22 mouse cellular contexts compared by ENCODE assay signal in the genomic region with DNA sequence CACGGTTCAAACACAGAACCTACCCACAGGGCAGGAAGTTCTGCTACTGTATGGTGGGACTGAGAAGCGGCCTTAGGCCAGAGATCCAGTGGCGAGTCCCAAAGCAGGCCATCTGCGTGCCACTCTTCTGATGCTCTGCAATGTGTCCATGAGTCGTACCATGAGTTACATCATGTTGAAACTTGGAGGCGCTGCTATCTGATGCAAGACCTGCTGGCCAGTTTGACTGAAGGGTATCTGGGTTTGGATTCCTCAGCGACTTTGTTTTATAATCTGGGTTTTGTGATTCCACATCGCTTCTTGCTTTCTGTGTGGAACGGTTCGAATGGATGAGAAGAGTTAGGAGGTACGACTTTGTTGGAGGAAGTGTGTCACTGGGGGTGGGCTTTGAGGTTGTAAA. TPM values are rescaled to one million over a fixed set of nuclear protein-coding genes. Genes with fewer than 3 reads are reported as not detected.
A peak's percentile ranks its signal among the peaks of the same experiment; 100 is the strongest.
DNase-seq lines count a peak whose midpoint lies in the region; ATAC-seq and TF ChIP-seq lines count a peak whose summit lies in the region.
"Had no signal": no experiment of that assay in that cellular context is flagged by ENCODE, and none has a peak within 500 bp of the region (broad histone marks: within the 10 kb centered on the region; RNA-seq: fewer than 3 reads in every experiment).

No protein-coding gene starts in this region.

- no peaks in the 10 kb centered on the region for H3K36me3 ChIP-seq in midbrain, embryonic 11.5 days (ENCODE audit: control insufficient read depth, insufficient read depth, low read length)
- no peaks in the 10 kb centered on the region for H3K36me3 ChIP-seq in midbrain, embryonic 16.5 days (ENCODE audit: control insufficient read depth, insufficient read depth, low read length)
- peaks cover 10% of the 10 kb centered on the region; the same call in 1 of the 2 replicates for H3K36me3 ChIP-seq in lung, postnatal 0 days (ENCODE audit: insufficient read depth, low read length)
- H3K36me3 ChIP-seq: hindbrain, embryonic 13.5 days; intestine, embryonic 15.5 days had no signal

- no peak for ATAC-seq in midbrain, embryonic 11.5 days (ENCODE audit: low FRiP score)
- ATAC-seq in midbrain, embryonic 16.5 days, result no peak
- ATAC-seq in granulocyte monocyte progenitor cell, adult 5-6 weeks (replicated peaks; ENCODE audit: poor library complexity, severe bottlenecking), result peak; percentile 72
- ATAC-seq in lung, postnatal 0 days, result no peak; the same call in 1 of the 2 replicates
- ATAC-seq: forebrain, embryonic 13.5 days; forebrain, postnatal 0 days; hindbrain, postnatal 0 days; intestine, embryonic 15.5 days had no signal

- TF ChIP-seq CTCF in lung, postnatal 0 days (IDR thresholded peaks at IDR 0.05), result no peak

- H3K27ac ChIP-seq in midbrain, embryonic 11.5 days (ENCODE audit: low read depth, low read length), result no peak overlapping the region
- no peak overlapping the region for H3K27ac ChIP-seq in midbrain, embryonic 16.5 days (ENCODE audit: low read length)
- H3K27ac ChIP-seq in lung, postnatal 0 days (ENCODE audit: low read length), result no peak overlapping the region
- H3K27ac ChIP-seq: embryonic facial prominence, embryonic 10.5 days; forebrain, embryonic 13.5 days; heart, embryonic 15.5 days; hindbrain, embryonic 13.5 days; hindbrain, postnatal 0 days; intestine, embryonic 15.5 days had no signal

- H3K4me1 ChIP-seq in midbrain, embryonic 11.5 days (ENCODE audit: control insufficient read depth, insufficient read depth, low read length), result no peaks in the 10 kb centered on the region
- H3K4me1 ChIP-seq in midbrain, embryonic 16.5 days (ENCODE audit: control insufficient read depth, insufficient read depth, low read length), result no peaks in the 10 kb centered on the region
- no peaks in the 10 kb centered on the region for H3K4me1 ChIP-seq in lung, postnatal 0 days (ENCODE audit: insufficient read depth, low read depth, low read length)
- H3K4me1 ChIP-seq: embryonic facial prominence, embryonic 10.5 days; forebrain, embryonic 13.5 days; hindbrain, embryonic 13.5 days had no signal

- H3K4me3 ChIP-seq in midbrain, embryonic 11.5 days (ENCODE audit: low read depth, low read length), result no peak overlapping the region
- no peak overlapping the region for H3K4me3 ChIP-seq in midbrain, embryonic 16.5 days (ENCODE audit: low read depth, low read length)
- H3K4me3 ChIP-seq in lung, postnatal 0 days (ENCODE audit: low read depth, low read length), result no peak overlapping the region
- H3K4me3 ChIP-seq: embryonic facial prominence, embryonic 10.5 days; forebrain, embryonic 13.5 days; heart, embryonic 15.5 days; hindbrain, embryonic 13.5 days; intestine, embryonic 15.5 days had no signal

- no peak overlapping the region for H3K9ac ChIP-seq in midbrain, embryonic 11.5 days (ENCODE audit: low read length)
- no peak overlapping the region for H3K9ac ChIP-seq in midbrain, embryonic 16.5 days (ENCODE audit: low read depth, low read length)
- H3K9ac ChIP-seq in lung, postnatal 0 days (replicated peaks; ENCODE audit: low read depth), result no peak overlapping the region
- H3K9ac ChIP-seq: forebrain, embryonic 13.5 days; forebrain, postnatal 0 days; heart, embryonic 15.5 days; hindbrain, embryonic 13.5 days; intestine, embryonic 15.5 days had no signal

- H3K27me3 ChIP-seq in midbrain, embryonic 11.5 days (ENCODE audit: control insufficient read depth, insufficient read depth, low read length), result no peaks in the 10 kb centered on the region
- no peaks in the 10 kb centered on the region for H3K27me3 ChIP-seq in midbrain, embryonic 16.5 days (ENCODE audit: control insufficient read depth, insufficient read depth, low read depth, low read length)
- no peaks in the 10 kb centered on the region for H3K27me3 ChIP-seq in lung, postnatal 0 days (replicated peaks; ENCODE audit: insufficient read depth, low read length)
- H3K27me3 ChIP-seq: forebrain, embryonic 13.5 days; heart, embryonic 15.5 days; hindbrain, embryonic 13.5 days; intestine, embryonic 15.5 days had no signal

- 89% methylated on average over 11 of the region's 11 CpGs for WGBS in midbrain, embryonic 11.5 days
- WGBS in midbrain, embryonic 16.5 days, result 93% methylated on average over 11 of the region's 11 CpGs
- WGBS in lung, postnatal 0 days, result 84% methylated on average over 11 of the region's 11 CpGs

- H3K4me2 ChIP-seq in midbrain, embryonic 11.5 days, result no peak overlapping the region
- H3K4me2 ChIP-seq in midbrain, embryonic 16.5 days (ENCODE audit: low read length), result no peak overlapping the region
- no peak overlapping the region for H3K4me2 ChIP-seq in lung, postnatal 0 days (replicated peaks; ENCODE audit: low read depth, low read length)
- H3K4me2 ChIP-seq: forebrain, embryonic 13.5 days; heart, embryonic 11.5 days; heart, embryonic 15.5 days; hindbrain, embryonic 13.5 days; intestine, embryonic 15.5 days had no signal

- no peak for TF ChIP-seq EP300 in lung, postnatal 0 days (IDR thresholded peaks at IDR 0.05)

- peak; percentile 24 for DNase-seq in adrenal gland, postnatal 14 days
- no peak for DNase-seq in adrenal gland, adult 2 months
- peak; percentile 69 for DNase-seq in midbrain, embryonic 11.5 days (ENCODE audit: low spot score, missing footprints)
- DNase-seq in heart, adult 18-20 months, result no peak
- DNase-seq in lung, postnatal 0 days (ENCODE audit: low spot score), result no peak
- DNase-seq: adrenal gland, postnatal 10 days; cerebellum, adult 2 months; cerebellum, postnatal 10 days; forebrain, postnatal 0 days; gastrocnemius, postnatal 14 days; heart, postnatal 14 days had no signal

- no peaks in the 10 kb centered on the region for H3K9me3 ChIP-seq in midbrain, embryonic 11.5 days (ENCODE audit: control insufficient read depth, low read length)
- no peaks in the 10 kb centered on the region for H3K9me3 ChIP-seq in midbrain, embryonic 16.5 days (replicated peaks; ENCODE audit: control insufficient read depth, low read length, poor library complexity, severe bottlenecking)
- no peaks in the 10 kb centered on the region for H3K9me3 ChIP-seq in lung, postnatal 0 days (ENCODE audit: low read length)
- H3K9me3 ChIP-seq: embryonic facial prominence, embryonic 10.5 days; forebrain, embryonic 13.5 days; heart, embryonic 15.5 days; hindbrain, embryonic 13.5 days; intestine, embryonic 15.5 days had no signal

RNA-seq across cellular contexts. Expression of gene Gtf2a1l, which starts 23.2 kb away (rescaled TPM):
- not detected in 2 replicates for total RNA-seq in adrenal gland, postnatal 14 days (2021)
- under 1 TPM in 1 of 2 experiments, not detected in 1; 0.17 TPM for total RNA-seq in adrenal gland, adult 2 months (2021)
- not detected in 2 replicates for polyA plus RNA-seq in adrenal gland, adult 2 months (2012; rRNA removed)
- 0.33 TPM in 1 of 2 replicates, not detected in the other for polyA plus RNA-seq in midbrain, embryonic 11.5 days (2014; fragmentation: Nextera tagmentation; extraction: Ambion mirVana)
- polyA plus RNA-seq in midbrain, embryonic 16.5 days (2015; fragmentation: Nextera tagmentation; extraction: Ambion mirVana), result 0.39 and 0.49 TPM in 2 replicates
- not detected in 2 replicates for total RNA-seq in granulocyte monocyte progenitor cell, adult 5-6 weeks (2014; fragmentation: Nextera tagmentation)
- total RNA-seq in granulocyte monocyte progenitor cell, adult 5-6 weeks (2017), result not detected in 2 replicates
- not detected for total RNA-seq in heart, adult 18-20 months (2021)
- polyA plus RNA-seq in lung, postnatal 0 days (2015; fragmentation: Nextera tagmentation; extraction: Ambion mirVana), result 0.15 TPM in 1 of 2 replicates, not detected in the other
- total RNA-seq: adrenal gland, postnatal 10 days; gastrocnemius, adult 18-20 months; gastrocnemius, postnatal 14 days; heart, postnatal 14 days; hematopoietic stem cell, adult 5-6 weeks; hindbrain, postnatal 0 days had no signal

RNA-seq across cellular contexts. Expression of gene Ston1, which starts 47.8 kb away (rescaled TPM):
- 28.0 and 31.0 TPM in 2 replicates for total RNA-seq in adrenal gland, postnatal 14 days (2021)
- 10 to 100 TPM; 39.0 to 46.7 TPM for total RNA-seq in adrenal gland, adult 2 months (2021)
- 7.8 and 13.6 TPM in 2 replicates for polyA plus RNA-seq in adrenal gland, adult 2 months (2012; rRNA removed)
- 2.7 and 2.9 TPM in 2 replicates for polyA plus RNA-seq in midbrain, embryonic 11.5 days (2014; fragmentation: Nextera tagmentation; extraction: Ambion mirVana)
- 1.0 and 1.7 TPM in 2 replicates for polyA plus RNA-seq in midbrain, embryonic 16.5 days (2015; fragmentation: Nextera tagmentation; extraction: Ambion mirVana)
- total RNA-seq in granulocyte monocyte progenitor cell, adult 5-6 weeks (2014; fragmentation: Nextera tagmentation), result 0.51 TPM in 1 of 2 replicates, not detected in the other
- not detected in 2 replicates for total RNA-seq in granulocyte monocyte progenitor cell, adult 5-6 weeks (2017)
- total RNA-seq in heart, adult 18-20 months (2021), result 10 to 100 TPM; 19.3 to 20.6 TPM
- polyA plus RNA-seq in lung, postnatal 0 days (2015; fragmentation: Nextera tagmentation; extraction: Ambion mirVana), result 6.4 and 6.9 TPM in 2 replicates
- total RNA-seq: hematopoietic stem cell, adult 5-6 weeks had no signal

Comparison
In these comparisons a context has a peak if more than half of its experiments do, and no peak if none do; other contexts are left out.
1. DNase-seq: peak in adrenal gland, postnatal 14 days (single experiment) and midbrain, embryonic 11.5 days (single experiment); none in adrenal gland, adult 2 months (single experiment), heart, adult 18-20 months (0 of 2) and lung, postnatal 0 days (single experiment).
2. RNA of gene Ston1, which starts 47.8 kb away (total RNA-seq): 39.0 to 46.7 TPM in adrenal gland, adult 2 months, 28.0 to 31.0 TPM in adrenal gland, postnatal 14 days and 19.3 to 20.6 TPM in heart, adult 18-20 months; 0.51 TPM in granulocyte monocyte progenitor cell, adult 5-6 weeks; every median in the first group is over 10 times any median in the second.